8 mouse cellular contexts compared by ENCODE assay signal in the genomic region with DNA sequence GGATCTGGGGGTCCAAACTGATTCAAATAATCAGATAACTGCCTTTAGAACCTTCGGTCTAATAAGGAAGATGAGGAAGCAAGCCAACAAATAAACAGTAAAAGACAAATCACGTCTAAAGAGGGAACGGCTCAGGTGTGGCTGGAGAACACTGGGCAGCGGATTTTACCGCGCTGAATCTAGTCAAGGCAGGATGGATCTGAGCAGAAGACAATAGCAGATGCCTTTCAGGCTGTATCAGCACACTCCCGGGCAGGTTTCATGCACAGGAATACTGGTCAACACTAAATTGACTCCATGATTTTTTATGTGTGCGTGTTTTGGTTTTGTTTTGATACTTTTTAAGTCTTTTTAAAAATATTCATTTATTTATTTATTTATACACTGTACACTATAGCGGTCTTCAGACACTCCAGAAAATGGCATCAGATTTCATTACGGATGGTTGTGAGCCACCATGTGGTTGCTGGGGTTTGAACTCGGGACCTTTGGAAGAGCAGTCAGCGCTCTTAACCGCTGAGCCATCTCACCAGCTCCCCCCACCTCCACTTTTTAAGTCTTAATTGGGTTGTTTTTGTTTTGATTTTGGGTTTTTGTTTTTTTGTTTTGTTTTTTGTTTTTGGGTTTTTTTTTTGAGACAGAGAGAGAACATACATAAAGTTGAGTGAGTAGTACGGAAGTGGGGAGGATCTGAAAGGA. TPM values are rescaled to one million over a fixed set of nuclear protein-coding genes. Genes with fewer than 3 reads are reported as not detected.
DNase-seq lines count a peak whose midpoint lies in the region; ATAC-seq and TF ChIP-seq lines count a peak whose summit lies in the region.

No protein-coding gene starts in this region.

- peak overlapping the region; percentile 4; the same call in 1 of the 2 replicates for H3K9ac ChIP-seq in limb, embryonic 11.5 days (ENCODE audit: low read length)
- H3K9ac ChIP-seq in midbrain, embryonic 16.5 days (ENCODE audit: low read depth, low read length) = peak overlapping the region; percentile 53

- H3K4me2 ChIP-seq in limb, embryonic 11.5 days (ENCODE audit: low read depth, severe bottlenecking) = peak overlapping the region; percentile 62
- peak overlapping the region; percentile 62 for H3K4me2 ChIP-seq in midbrain, embryonic 16.5 days (ENCODE audit: low read length)

- H3K9me3 ChIP-seq in limb, embryonic 11.5 days (ENCODE audit: control insufficient read depth, low read length) = no peaks in the 10 kb centered on the region
- H3K9me3 ChIP-seq in midbrain, embryonic 16.5 days (replicated peaks; ENCODE audit: control insufficient read depth, low read length, poor library complexity, severe bottlenecking) = no peaks in the 10 kb centered on the region

- no peak for TF ChIP-seq POLR2A in spleen, adult 2 months (IDR thresholded peaks at IDR 0.05; ENCODE audit: low read depth, low read length)

- 18% methylated on average over 14 of the region's 14 CpGs for WGBS in spleen, adult 2 months
- WGBS in limb, embryonic 11.5 days = 30% methylated on average over 14 of the region's 14 CpGs
- WGBS in midbrain, embryonic 16.5 days = 25% methylated on average over 14 of the region's 14 CpGs

- H3K36me3 ChIP-seq in spleen, adult 2 months (ENCODE audit: control insufficient read depth, insufficient read depth, low read length) = no peaks in the 10 kb centered on the region
- no peaks in the 10 kb centered on the region for H3K36me3 ChIP-seq in limb, embryonic 11.5 days (ENCODE audit: control insufficient read depth, insufficient read depth, low read length)
- H3K36me3 ChIP-seq in midbrain, embryonic 16.5 days (ENCODE audit: control insufficient read depth, insufficient read depth, low read length) = no peaks in the 10 kb centered on the region

- DNase-seq in spleen, adult 2 months (ENCODE audit: low read depth in 1 of 2, low spot score in 2 of 2) = peak in 1 of 2 experiments; percentile 12
- no peak for DNase-seq in spleen, postnatal 14 days (ENCODE audit: low spot score in 2 of 2)
- peak; percentile 24 to 45 for DNase-seq in cerebellum, adult 18-20 months
- peak; percentile 54 for DNase-seq in limb, embryonic 11.5 days (ENCODE audit: low spot score)
- no peak for DNase-seq in left cerebral cortex, adult 9 months (ENCODE audit: low spot score in 2 of 2)
- no peak for DNase-seq in retina, embryonic 14.5 days (ENCODE audit: low spot score)

- peak overlapping the region; percentile 86 for H3K27ac ChIP-seq in spleen, adult 2 months (ENCODE audit: insufficient read depth, low read length)
- no peak overlapping the region; the same call in 1 of the 2 replicates for H3K27ac ChIP-seq in limb, embryonic 11.5 days (replicated peaks; ENCODE audit: low read depth, low read length)
- H3K27ac ChIP-seq in midbrain, embryonic 16.5 days (ENCODE audit: low read length) = peak overlapping the region; percentile 52; the same call in 1 of the 2 replicates

- H3K27me3 ChIP-seq in spleen, adult 2 months (ENCODE audit: control insufficient read depth, insufficient read depth, low read length) = no peaks in the 10 kb centered on the region
- H3K27me3 ChIP-seq in limb, embryonic 11.5 days (ENCODE audit: control insufficient read depth, insufficient read depth, low read length) = no peaks in the 10 kb centered on the region
- no peaks in the 10 kb centered on the region for H3K27me3 ChIP-seq in midbrain, embryonic 16.5 days (ENCODE audit: control insufficient read depth, insufficient read depth, low read depth, low read length)

- H3K4me1 ChIP-seq in spleen, adult 2 months (ENCODE audit: control insufficient read depth, insufficient read depth, insufficient read length) = peaks cover 5% of the 10 kb centered on the region; the same call in 1 of the 2 replicates
- no peaks in the 10 kb centered on the region for H3K4me1 ChIP-seq in limb, embryonic 11.5 days (ENCODE audit: control insufficient read depth, insufficient read depth, low read length)
- peaks cover 11% of the 10 kb centered on the region for H3K4me1 ChIP-seq in midbrain, embryonic 16.5 days (ENCODE audit: control insufficient read depth, insufficient read depth, low read length)

- peak overlapping the region; percentile 67 for H3K4me3 ChIP-seq in spleen, adult 2 months (ENCODE audit: extremely low read depth, insufficient read depth, insufficient read length)
- peak overlapping the region; percentile 64 for H3K4me3 ChIP-seq in limb, embryonic 11.5 days (ENCODE audit: low read depth, low read length)
- H3K4me3 ChIP-seq in midbrain, embryonic 16.5 days (ENCODE audit: low read depth, low read length) = peak overlapping the region; percentile 58

- ATAC-seq in granulocyte monocyte progenitor cell, adult 5-6 weeks (replicated peaks; ENCODE audit: poor library complexity, severe bottlenecking) = peak; percentile 6
- ATAC-seq in limb, embryonic 11.5 days (ENCODE audit: insufficient number of reproducible peaks, low FRiP score, low TSS enrichment, low read depth) = 0 out of 2 replicates have a peak, but pooled peaks have one; percentile 50
- peak; percentile 53 for ATAC-seq in midbrain, embryonic 16.5 days

- no peak for TF ChIP-seq CTCF in spleen, adult 2 months (IDR thresholded peaks at IDR 0.05; ENCODE audit: extremely low read depth, insufficient read depth, insufficient read length, insufficient replicate concordance)

RNA-seq across cellular contexts. Expression of a gene that starts 0.9 kb away (rescaled TPM):
- polyA plus RNA-seq in spleen, adult 2 months (2012; rRNA removed) = 1.4 and 1.7 TPM in 2 replicates
- total RNA-seq in granulocyte monocyte progenitor cell, adult 5-6 weeks (2014; fragmentation: Nextera tagmentation) = 3.8 and 4.1 TPM in 2 replicates
- 21.3 and 30.2 TPM in 2 replicates for total RNA-seq in granulocyte monocyte progenitor cell, adult 5-6 weeks (2017)
- 5.0 and 5.8 TPM in 2 replicates for polyA plus RNA-seq in limb, embryonic 11.5 days (2014; fragmentation: Nextera tagmentation; extraction: Ambion mirVana)
- polyA plus RNA-seq in midbrain, embryonic 16.5 days (2015; fragmentation: Nextera tagmentation; extraction: Ambion mirVana) = 6.6 and 7.2 TPM in 2 replicates

RNA-seq across cellular contexts. Expression of a gene that starts 44.7 kb away (rescaled TPM):
- polyA plus RNA-seq in spleen, adult 2 months (2012; rRNA removed) = 14.1 and 14.4 TPM in 2 replicates
- 16.1 and 22.0 TPM in 2 replicates for total RNA-seq in granulocyte monocyte progenitor cell, adult 5-6 weeks (2014; fragmentation: Nextera tagmentation)
- 5.1 and 8.2 TPM in 2 replicates for total RNA-seq in granulocyte monocyte progenitor cell, adult 5-6 weeks (2017)
- 1.6 and 2.1 TPM in 2 replicates for polyA plus RNA-seq in limb, embryonic 11.5 days (2014; fragmentation: Nextera tagmentation; extraction: Ambion mirVana)
- 0.83 and 1.1 TPM in 2 replicates for polyA plus RNA-seq in midbrain, embryonic 16.5 days (2015; fragmentation: Nextera tagmentation; extraction: Ambion mirVana)

Comparison
In these comparisons a context has a peak if more than half of its experiments do, and no peak if none do; other contexts are left out.
1. DNase-seq: peak in cerebellum, adult 18-20 months (2 of 2) and limb, embryonic 11.5 days (single experiment); none in spleen, postnatal 14 days (0 of 2), left cerebral cortex, adult 9 months (0 of 2) and retina, embryonic 14.5 days (single experiment).
2. Peak in every context shown above with its lines, with median percentiles within 50 percentile points of each other: H3K4me3 ChIP-seq and ATAC-seq.